Mouse (Mus musculus): ENCODE results near the gene Diaph3. TPM values are rescaled to one million over a fixed set of nuclear protein-coding genes. Genes with fewer than 3 reads are reported as not detected.

Gene Diaph3
- polyA plus RNA-seq, 1 experiment from 2014 or later, result 22.9 TPM

- Histone ChIP-seq H3K9me3 (ENCODE audit: control insufficient read depth, low read length) (no peaks in the 10 kb centered on the region; the same call in 1 of the 2 replicates), H3K4me1 (replicated peaks; ENCODE audit: control insufficient read depth, insufficient read depth, low read length) (no peaks in the 10 kb centered on the region), H3K4me3 (ENCODE audit: low read depth, low read length) (no peak overlapping the region), H3K27me3 (replicated peaks; ENCODE audit: control insufficient read depth, insufficient read depth, low read length) (no peaks in the 10 kb centered on the region), H3K27ac (ENCODE audit: low read depth, low read length) (no peak overlapping the region), H3K4me2 (no peak overlapping the region), H3K9ac (ENCODE audit: low read depth, low read length) (no peak overlapping the region), H3K36me3 (ENCODE audit: control insufficient read depth, insufficient read depth, low read length) (peaks cover 4% of the 10 kb centered on the region; the same call in 1 of the 2 replicates)
- 89% methylated on average over 4 of the region's 4 CpGs for WGBS
- DNase-seq (ENCODE audit: low spot score) (no peak), ATAC-seq (replicated peaks; ENCODE audit: low FRiP score) (no peak)
Measured at GRCm38 (mm10) chr14:87064281-87064680, 76.8 kb downstream of the Diaph3 start.

GRCm38 (mm10) chr14:87056169-87056568 is 84.9 kb downstream of the Diaph3 start:
- no peak overlapping the region for H3K9ac ChIP-seq (ENCODE audit: low read depth, low read length)
- H3K27ac ChIP-seq (ENCODE audit: low read depth, low read length), result no peak overlapping the region
- no peak overlapping the region for H3K4me2 ChIP-seq
- DNase-seq (ENCODE audit: low spot score) (no peak), ATAC-seq (replicated peaks; ENCODE audit: low FRiP score) (no peak)
- no peak overlapping the region for H3K4me3 ChIP-seq (ENCODE audit: low read depth, low read length)
- no peaks in the 10 kb centered on the region for H3K4me1 ChIP-seq (replicated peaks; ENCODE audit: control insufficient read depth, insufficient read depth, low read length)
- WGBS, result 97% methylated on average over 2 of the region's 2 CpGs
- H3K36me3 ChIP-seq (ENCODE audit: control insufficient read depth, insufficient read depth, low read length), result peaks cover 5% of the 10 kb centered on the region
- H3K9me3 ChIP-seq (ENCODE audit: control insufficient read depth, low read length), result no peaks in the 10 kb centered on the region; the same call in 1 of the 2 replicates
- no peaks in the 10 kb centered on the region for H3K27me3 ChIP-seq (replicated peaks; ENCODE audit: control insufficient read depth, insufficient read depth, low read length)

DNA sequence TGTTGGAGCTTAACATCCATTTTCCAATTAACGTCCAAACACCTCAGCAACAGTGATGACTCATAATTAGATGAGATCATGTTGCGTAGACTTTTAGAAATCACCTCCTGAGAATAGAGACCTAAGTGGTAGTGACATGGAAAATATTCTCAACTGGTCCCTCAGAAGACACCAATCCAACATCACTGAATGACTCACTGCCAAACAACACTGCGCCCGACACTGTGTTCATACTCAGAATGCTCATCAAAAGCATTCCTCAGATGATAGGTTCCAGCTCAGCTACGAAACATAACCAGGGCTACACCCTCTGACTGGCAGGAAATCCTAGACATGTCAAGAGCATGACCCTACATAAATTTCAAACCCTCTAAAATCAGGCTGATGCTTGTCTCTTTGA is 89.8 kb downstream of the Diaph3 start:
- ATAC-seq (replicated peaks; ENCODE audit: low FRiP score), result no peak
- H3K36me3 ChIP-seq (ENCODE audit: control insufficient read depth, insufficient read depth, low read length), result peaks cover 5% of the 10 kb centered on the region
- 79% methylated on average over 5 of the region's 5 CpGs for WGBS
- DNase-seq (ENCODE audit: low spot score), result no peak
- H3K4me2 ChIP-seq, result no peak overlapping the region
- H3K9ac ChIP-seq (ENCODE audit: low read depth, low read length), result no peak overlapping the region
- no peak overlapping the region for H3K4me3 ChIP-seq (ENCODE audit: low read depth, low read length)
- no peaks in the 10 kb centered on the region; the same call in 1 of the 2 replicates for H3K9me3 ChIP-seq (ENCODE audit: control insufficient read depth, low read length)
- no peaks in the 10 kb centered on the region for H3K4me1 ChIP-seq (replicated peaks; ENCODE audit: control insufficient read depth, insufficient read depth, low read length)
- no peaks in the 10 kb centered on the region for H3K27me3 ChIP-seq (replicated peaks; ENCODE audit: control insufficient read depth, insufficient read depth, low read length)
- no peak overlapping the region for H3K27ac ChIP-seq (ENCODE audit: low read depth, low read length)

GRCm38 (mm10) chr14:87044401-87044806 is 96.6 kb downstream of the Diaph3 start:
- no peak overlapping the region for H3K9ac ChIP-seq (ENCODE audit: low read depth, low read length)
- no peak; the same call in 1 of the 2 replicates for ATAC-seq (replicated peaks; ENCODE audit: low FRiP score)
- no peaks in the 10 kb centered on the region for H3K9me3 ChIP-seq (ENCODE audit: control insufficient read depth, low read length)
- H3K27ac ChIP-seq (ENCODE audit: low read depth, low read length), result no peak overlapping the region
- H3K4me3 ChIP-seq (ENCODE audit: low read depth, low read length), result no peak overlapping the region
- 34% methylated on average over 5 of the region's 5 CpGs for WGBS
- no peak for DNase-seq (ENCODE audit: low spot score)
- H3K4me2 ChIP-seq, result no peak overlapping the region
- H3K4me1 ChIP-seq (replicated peaks; ENCODE audit: control insufficient read depth, insufficient read depth, low read length), result no peaks in the 10 kb centered on the region
- no peaks in the 10 kb centered on the region for H3K36me3 ChIP-seq (ENCODE audit: control insufficient read depth, insufficient read depth, low read length)
- no peaks in the 10 kb centered on the region for H3K27me3 ChIP-seq (replicated peaks; ENCODE audit: control insufficient read depth, insufficient read depth, low read length)

DNA sequence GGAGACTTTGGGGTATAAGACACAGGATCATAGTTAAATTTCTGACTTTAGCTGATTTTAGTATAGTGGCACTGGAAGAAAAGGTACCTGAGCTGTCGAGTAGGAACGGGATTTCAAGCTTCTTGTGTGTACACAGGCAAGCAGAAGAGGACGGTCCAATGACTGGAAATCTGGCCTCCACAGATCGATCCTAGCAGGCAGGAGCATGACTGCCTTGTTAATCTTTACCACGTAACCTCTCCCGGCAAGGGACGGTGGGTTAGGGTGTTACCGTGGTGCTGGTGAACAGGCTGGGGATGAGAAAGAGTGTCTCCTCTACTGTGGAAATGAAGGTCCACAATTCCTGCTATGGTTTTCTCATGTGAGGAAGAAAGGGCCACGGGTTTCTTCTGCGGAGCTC is 120.8 kb downstream of the Diaph3 start:
- H3K4me3 ChIP-seq (ENCODE audit: low read depth, low read length), result no peak overlapping the region
- ATAC-seq (replicated peaks; ENCODE audit: low FRiP score), result no peak
- no peaks in the 10 kb centered on the region for H3K4me1 ChIP-seq (replicated peaks; ENCODE audit: control insufficient read depth, insufficient read depth, low read length)
- H3K27ac ChIP-seq (ENCODE audit: low read depth, low read length), result no peak overlapping the region
- H3K36me3 ChIP-seq (ENCODE audit: control insufficient read depth, insufficient read depth, low read length), result no peaks in the 10 kb centered on the region
- DNase-seq (ENCODE audit: low spot score), result no peak
- 88% methylated on average over 10 of the region's 10 CpGs for WGBS
- H3K9me3 ChIP-seq (ENCODE audit: control insufficient read depth, low read length), result no peaks in the 10 kb centered on the region
- no peaks in the 10 kb centered on the region for H3K27me3 ChIP-seq (replicated peaks; ENCODE audit: control insufficient read depth, insufficient read depth, low read length)
- no peak overlapping the region for H3K9ac ChIP-seq (ENCODE audit: low read depth, low read length)
- no peak overlapping the region for H3K4me2 ChIP-seq

GRCm38 (mm10) chr14:87019687-87020086 is 121.3 kb downstream of the Diaph3 start:
- Histone ChIP-seq H3K9me3 (ENCODE audit: control insufficient read depth, low read length) (no peaks in the 10 kb centered on the region), H3K27ac (ENCODE audit: low read depth, low read length) (no peak overlapping the region), H3K27me3 (replicated peaks; ENCODE audit: control insufficient read depth, insufficient read depth, low read length) (no peaks in the 10 kb centered on the region), H3K4me1 (replicated peaks; ENCODE audit: control insufficient read depth, insufficient read depth, low read length) (no peaks in the 10 kb centered on the region), H3K9ac (ENCODE audit: low read depth, low read length) (no peak overlapping the region), H3K36me3 (ENCODE audit: control insufficient read depth, insufficient read depth, low read length) (no peaks in the 10 kb centered on the region), H3K4me3 (ENCODE audit: low read depth, low read length) (no peak overlapping the region), H3K4me2 (no peak overlapping the region)
- no peak for DNase-seq (ENCODE audit: low spot score)
- ATAC-seq (replicated peaks; ENCODE audit: low FRiP score), result no peak
- WGBS, result 96% methylated on average over 3 of the region's 3 CpGs

- DNase-seq (ENCODE audit: low spot score) (no peak), ATAC-seq (replicated peaks; ENCODE audit: low FRiP score) (no peak)
- WGBS, result 69% methylated on average over 4 of the region's 4 CpGs
- Histone ChIP-seq H3K9ac (ENCODE audit: low read depth, low read length) (no peak overlapping the region), H3K36me3 (ENCODE audit: control insufficient read depth, insufficient read depth, low read length) (no peaks in the 10 kb centered on the region), H3K4me2 (no peak overlapping the region), H3K9me3 (ENCODE audit: control insufficient read depth, low read length) (no peaks in the 10 kb centered on the region), H3K27me3 (replicated peaks; ENCODE audit: control insufficient read depth, insufficient read depth, low read length) (no peaks in the 10 kb centered on the region), H3K27ac (ENCODE audit: low read depth, low read length) (no peak overlapping the region), H3K4me1 (replicated peaks; ENCODE audit: control insufficient read depth, insufficient read depth, low read length) (no peaks in the 10 kb centered on the region), H3K4me3 (ENCODE audit: low read depth, low read length) (no peak overlapping the region)
Measured at GRCm38 (mm10) chr14:86997318-86997717, 143.7 kb downstream of the Diaph3 start.

DNA sequence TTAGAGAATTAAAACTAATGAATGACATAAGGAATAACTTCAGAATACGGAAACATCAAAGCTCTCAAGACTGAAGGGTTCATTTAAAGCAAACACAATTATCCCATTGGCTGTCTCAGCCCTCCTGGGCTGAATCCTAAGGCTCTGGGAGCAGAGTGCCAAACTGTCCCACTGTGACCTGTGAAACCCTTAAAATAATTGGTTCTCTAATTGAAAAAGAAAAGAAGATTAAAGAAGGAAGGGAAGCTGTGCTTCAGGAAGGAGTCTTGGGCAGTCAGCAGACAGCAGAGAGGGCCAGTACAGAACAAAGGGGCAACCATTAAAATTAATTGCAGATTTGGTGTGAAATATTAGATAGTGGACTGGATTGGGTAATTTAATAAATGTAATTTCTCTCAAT is 189.9 kb downstream of the Diaph3 start:
- Histone ChIP-seq H3K27me3 (replicated peaks; ENCODE audit: control insufficient read depth, insufficient read depth, low read length) (no peaks in the 10 kb centered on the region), H3K36me3 (ENCODE audit: control insufficient read depth, insufficient read depth, low read length) (no peaks in the 10 kb centered on the region), H3K4me2 (no peak overlapping the region), H3K9me3 (ENCODE audit: control insufficient read depth, low read length) (no peaks in the 10 kb centered on the region), H3K4me3 (ENCODE audit: low read depth, low read length) (no peak overlapping the region), H3K27ac (ENCODE audit: low read depth, low read length) (no peak overlapping the region), H3K4me1 (replicated peaks; ENCODE audit: control insufficient read depth, insufficient read depth, low read length) (no peaks in the 10 kb centered on the region), H3K9ac (ENCODE audit: low read depth, low read length) (no peak overlapping the region)
- 92% methylated on average over 1 of the region's 1 CpGs for WGBS
- DNase-seq (ENCODE audit: low spot score), result no peak
- no peak for ATAC-seq (replicated peaks; ENCODE audit: low FRiP score)

- DNase-seq (ENCODE audit: low spot score) (no peak), ATAC-seq (replicated peaks; ENCODE audit: low FRiP score) (no peak)
- Histone ChIP-seq H3K9me3 (ENCODE audit: control insufficient read depth, low read length) (no peaks in the 10 kb centered on the region), H3K9ac (ENCODE audit: low read depth, low read length) (no peak overlapping the region), H3K36me3 (ENCODE audit: control insufficient read depth, insufficient read depth, low read length) (no peaks in the 10 kb centered on the region), H3K4me2 (no peak overlapping the region), H3K4me1 (replicated peaks; ENCODE audit: control insufficient read depth, insufficient read depth, low read length) (no peaks in the 10 kb centered on the region), H3K4me3 (ENCODE audit: low read depth, low read length) (no peak overlapping the region), H3K27me3 (replicated peaks; ENCODE audit: control insufficient read depth, insufficient read depth, low read length) (no peaks in the 10 kb centered on the region), H3K27ac (ENCODE audit: low read depth, low read length) (no peak overlapping the region)
- WGBS, result 82% methylated on average over 2 of the region's 2 CpGs
Measured at GRCm38 (mm10) chr14:86937953-86938352, 203.1 kb downstream of the Diaph3 start.

Data from liver, embryonic 11.5 days (tissue).